Mouse (Mus musculus) midbrain, embryonic 14.5 days (tissue): ENCODE data around the gene Rgs7bp. TPM values are rescaled to one million over a fixed set of nuclear protein-coding genes. Genes with fewer than 3 reads are reported as not detected.

Experiments used
- ATAC-seq: fragments of 200-750 bp; cut with Nextera tagmentation; 2 replicates; pipeline ENCODE4 v1.8.0; 2017; ENCODE audit warnings: moderate number of reproducible peaks, moderate library complexity; ENCODE audit not compliant: low FRiP score, low TSS enrichment
- DNase-seq: peaks from one replicate; pipeline ENCODE4 v3.0.0-alpha.2; 2015
- H3K27ac ChIP-seq: fragments of 300-500 bp; sonication (generic); replicated peaks from 2 replicates; pipeline ENCODE4 v1.5.1; 2014; ENCODE audit warnings: mild to moderate bottlenecking, low read depth, low read length, moderate library complexity
- H3K27me3 ChIP-seq: fragments of 300-500 bp; sonication (generic); 2 replicates; pipeline ENCODE4 v1.6.1; 2014; ENCODE audit warnings: low read length, control low read depth, mixed read lengths; ENCODE audit not compliant: control insufficient read depth, insufficient read depth
- H3K36me3 ChIP-seq: fragments of 300-500 bp; sonication (generic); 2 replicates; pipeline ENCODE4 v1.6.1; 2014; ENCODE audit warnings: low read length, control low read depth; ENCODE audit not compliant: control insufficient read depth, insufficient read depth
- H3K4me1 ChIP-seq: fragments of 300-500 bp; sonication (generic); 2 replicates; pipeline ENCODE4 v1.6.1; 2014; ENCODE audit warnings: mild to moderate bottlenecking, antibody characterized with exemption, low read length, control low read depth; ENCODE audit not compliant: control insufficient read depth, insufficient read depth
- H3K4me2 ChIP-seq: fragments of 300-500 bp; sonication (generic); 2 replicates; pipeline ENCODE4 v1.6.1; 2014; ENCODE audit warnings: mild to moderate bottlenecking, low read length, moderate library complexity
- H3K4me3 ChIP-seq: fragments of 300-500 bp; sonication (generic); replicated peaks from 2 replicates; pipeline ENCODE4 v1.5.1; 2014; ENCODE audit warnings: low read depth, low read length
- H3K9ac ChIP-seq: fragments of 300-500 bp; sonication (generic); replicated peaks from 2 replicates; pipeline ENCODE4 v1.6.1; 2014; ENCODE audit warnings: mild to moderate bottlenecking, low read length, moderate library complexity
- H3K9me3 ChIP-seq: fragments of 300-500 bp; sonication (generic); 2 replicates; pipeline ENCODE4 v1.6.1; 2016; ENCODE audit warnings: low read length, control low read depth, mixed read lengths; ENCODE audit not compliant: control insufficient read depth
- WGBS: fragments of 180-500 bp; shearing (Covaris S2); extraction: QIAGEN DNeasy Blood & Tissue Kit; methylation state at CpG from one replicate; pipeline ENCODE4 v1.1.7; 2014; 5-methylcytosine and 5-hydroxymethylcytosine counted together
- polyA plus RNA-seq: library from polyadenylated mRNA; unstranded; fragments of >200 nt; fragmentation: Nextera tagmentation; extraction: Ambion mirVana; gene quantifications from 2 replicates; pipeline ENCODE4 v1.2.1, GENCODE M21; 2014

Gene Rgs7bp
- polyA plus RNA-seq, 1 experiment from 2014 or later: 3.7 TPM

DNA sequence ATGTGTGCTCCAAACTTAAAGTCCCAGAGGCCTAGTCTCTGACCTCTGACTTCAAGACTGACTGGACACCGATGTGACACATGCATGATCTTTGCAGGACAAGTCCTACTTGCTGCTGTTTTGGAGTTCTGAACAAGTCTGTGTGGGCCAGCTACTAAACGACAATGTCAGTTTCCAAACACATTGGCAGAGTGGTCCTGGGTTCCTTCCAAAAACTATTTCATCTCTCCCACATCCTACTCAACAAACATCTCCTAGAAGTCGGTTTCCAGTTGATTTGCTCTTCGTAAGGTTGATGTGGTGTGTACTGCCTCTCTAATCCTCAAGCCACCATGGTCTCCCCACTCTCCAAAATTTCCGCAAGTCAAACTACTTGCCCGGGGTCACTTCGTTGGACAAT is 92.6 kb downstream of the Rgs7bp start:
- Histone ChIP-seq H3K36me3 (no peaks in the 10 kb centered on the region), H3K4me1 (no peaks in the 10 kb centered on the region), H3K9me3 (no peaks in the 10 kb centered on the region), H3K27ac (no peak overlapping the region), H3K27me3 (no peaks in the 10 kb centered on the region), H3K9ac (no peak overlapping the region), H3K4me3 (no peak overlapping the region), H3K4me2 (no peak overlapping the region)
- no peak for DNase-seq
- 87% methylated on average over 7 of the region's 7 CpGs for WGBS
- ATAC-seq: no peak

DNA sequence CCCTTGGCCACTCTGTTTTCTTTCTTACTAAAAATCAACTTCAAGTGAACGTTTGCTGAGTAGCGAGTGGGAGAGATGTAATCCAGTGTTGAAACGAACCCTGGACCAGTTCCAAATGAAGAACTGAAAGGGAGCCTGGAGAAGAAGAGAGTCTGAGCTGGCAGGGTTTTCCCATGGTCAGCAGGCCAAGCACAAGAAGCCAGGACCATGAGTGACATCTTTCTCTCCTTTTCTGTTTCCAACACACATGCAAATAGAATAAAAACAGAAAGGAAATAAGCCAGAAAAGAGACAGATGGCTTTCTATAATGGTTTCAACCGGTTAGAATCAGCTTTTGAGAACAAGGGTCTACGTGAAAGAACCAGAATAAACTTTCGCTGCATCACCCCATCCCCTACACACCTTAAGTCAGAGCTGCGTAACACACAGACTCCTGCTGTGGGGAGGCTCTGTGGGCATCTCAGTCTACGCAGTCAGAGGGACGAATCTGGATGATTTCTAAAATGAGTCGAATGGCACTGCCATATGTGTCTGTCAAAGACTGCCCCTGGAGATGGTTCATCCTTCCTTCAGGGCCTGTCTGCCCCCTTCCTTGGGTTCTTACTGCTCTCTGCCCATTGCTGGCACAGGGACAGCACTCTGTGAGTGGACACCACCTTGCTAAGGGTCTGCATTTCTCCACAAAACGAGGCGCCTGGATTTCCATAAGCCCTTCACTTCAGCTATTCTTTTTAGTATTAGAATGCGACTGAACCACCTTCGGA is 93.6 kb downstream of the Rgs7bp start:
- 82% methylated on average over 14 of the region's 14 CpGs for WGBS
- Histone ChIP-seq H3K4me2 (no peak overlapping the region), H3K4me1 (no peaks in the 10 kb centered on the region), H3K27me3 (no peaks in the 10 kb centered on the region), H3K36me3 (no peaks in the 10 kb centered on the region), H3K27ac (no peak overlapping the region), H3K9ac (no peak overlapping the region), H3K9me3 (no peaks in the 10 kb centered on the region), H3K4me3 (no peak overlapping the region)
- DNase-seq: no peak
- no peak for ATAC-seq

DNA sequence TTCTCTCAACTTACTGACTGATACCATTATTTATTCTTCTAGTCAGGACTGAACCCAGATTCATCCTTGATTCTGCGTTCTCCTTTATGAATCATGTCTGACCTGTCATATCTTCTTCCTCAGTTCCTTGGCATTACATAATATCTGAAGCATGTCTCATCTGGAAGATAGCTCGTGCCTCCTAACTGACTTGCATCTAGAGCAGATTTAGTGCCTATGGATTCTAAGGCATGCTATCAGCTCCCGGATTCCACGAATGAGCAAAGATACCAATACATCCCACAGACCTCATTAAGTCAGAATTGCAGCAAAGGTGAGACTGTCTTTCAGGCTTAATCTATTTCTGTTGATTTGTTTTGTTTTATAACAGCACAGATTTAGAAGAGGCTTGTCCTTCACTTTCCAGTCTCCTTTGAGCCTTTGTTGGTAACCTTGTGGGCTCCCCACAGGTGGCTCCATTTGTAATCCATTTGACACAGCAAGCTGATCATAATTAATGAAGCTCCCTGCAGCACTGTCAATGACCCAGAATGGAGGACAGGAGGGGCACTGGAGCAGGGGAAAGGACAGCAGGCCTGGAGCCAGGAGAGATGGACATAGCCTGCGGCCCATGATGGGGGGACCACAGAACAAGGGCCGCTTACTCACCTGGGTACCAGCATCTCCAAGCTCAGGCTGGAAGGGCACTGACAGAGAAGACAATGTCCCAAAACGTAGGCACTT is 94.4 kb downstream of the Rgs7bp start:
- no peaks in the 10 kb centered on the region for H3K4me1 ChIP-seq
- H3K27me3 ChIP-seq: no peaks in the 10 kb centered on the region
- no peak overlapping the region for H3K27ac ChIP-seq
- no peak overlapping the region for H3K4me3 ChIP-seq
- H3K4me2 ChIP-seq: no peak overlapping the region
- WGBS: 79% methylated on average over 7 of the region's 7 CpGs
- H3K9me3 ChIP-seq: no peaks in the 10 kb centered on the region
- H3K36me3 ChIP-seq: no peaks in the 10 kb centered on the region
- DNase-seq (no peak), ATAC-seq (no peak)
- H3K9ac ChIP-seq: no peak overlapping the region

DNA sequence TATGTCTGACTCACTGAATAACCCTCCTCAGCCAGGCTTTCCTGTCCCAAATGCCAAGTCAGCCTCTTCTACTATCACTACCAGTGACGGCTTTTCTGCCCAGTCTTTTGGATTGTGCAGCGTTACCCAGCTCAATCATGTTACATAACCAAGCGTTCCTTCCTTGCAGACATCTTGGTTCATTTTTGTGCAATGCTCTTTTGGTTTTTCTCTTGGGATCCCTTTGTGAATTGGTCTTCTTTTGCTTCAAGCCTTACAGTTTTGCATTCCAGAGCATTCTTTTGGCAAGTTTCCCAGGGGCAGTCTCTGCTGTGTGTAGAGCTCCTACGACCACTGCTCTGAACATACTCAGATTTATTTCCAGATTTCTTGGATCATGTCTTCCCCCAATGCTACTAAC is 95.0 kb downstream of the Rgs7bp start:
- no peaks in the 10 kb centered on the region for H3K9me3 ChIP-seq

DNA sequence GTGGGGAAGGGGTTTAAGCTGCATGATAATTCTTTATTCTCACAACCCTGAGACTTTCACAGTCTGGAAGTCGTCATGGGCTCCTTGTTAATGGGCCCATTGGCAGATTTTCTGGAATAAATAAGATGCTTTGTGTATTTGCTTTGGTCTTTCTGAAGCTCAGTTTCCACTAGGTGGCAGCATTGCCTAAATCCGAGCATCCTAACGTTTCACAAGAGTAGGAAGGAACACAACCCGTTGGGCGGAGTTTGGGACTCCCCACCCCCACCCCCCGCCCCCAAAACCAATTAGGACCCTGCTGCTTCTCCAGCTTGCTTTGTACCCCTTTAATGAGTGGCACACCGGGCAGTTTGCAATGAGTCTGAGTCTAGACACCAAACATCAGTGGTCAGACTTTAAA is 106.8 kb downstream of the Rgs7bp start:
- Histone ChIP-seq H3K9me3 (no peaks in the 10 kb centered on the region), H3K9ac (no peak overlapping the region), H3K27ac (no peak overlapping the region), H3K4me2 (peak overlapping the region; percentile 42), H3K36me3 (no peaks in the 10 kb centered on the region), H3K4me3 (no peak overlapping the region), H3K4me1 (no peaks in the 10 kb centered on the region), H3K27me3 (no peaks in the 10 kb centered on the region)
- ATAC-seq (peak; percentile 85), DNase-seq (peak; percentile 96)
- WGBS: under 1% methylated on average over 7 of the region's 7 CpGs

More for the DNA sequence above, 95.0 kb downstream of the Rgs7bp start:
- no peak for DNase-seq
- Histone ChIP-seq H3K4me1 (no peaks in the 10 kb centered on the region), H3K36me3 (no peaks in the 10 kb centered on the region), H3K27me3 (no peaks in the 10 kb centered on the region), H3K27ac (no peak overlapping the region), H3K4me2 (no peak overlapping the region), H3K4me3 (no peak overlapping the region), H3K9ac (no peak overlapping the region)
- WGBS: 82% methylated on average over 4 of the region's 4 CpGs
- no peak for ATAC-seq

DNA sequence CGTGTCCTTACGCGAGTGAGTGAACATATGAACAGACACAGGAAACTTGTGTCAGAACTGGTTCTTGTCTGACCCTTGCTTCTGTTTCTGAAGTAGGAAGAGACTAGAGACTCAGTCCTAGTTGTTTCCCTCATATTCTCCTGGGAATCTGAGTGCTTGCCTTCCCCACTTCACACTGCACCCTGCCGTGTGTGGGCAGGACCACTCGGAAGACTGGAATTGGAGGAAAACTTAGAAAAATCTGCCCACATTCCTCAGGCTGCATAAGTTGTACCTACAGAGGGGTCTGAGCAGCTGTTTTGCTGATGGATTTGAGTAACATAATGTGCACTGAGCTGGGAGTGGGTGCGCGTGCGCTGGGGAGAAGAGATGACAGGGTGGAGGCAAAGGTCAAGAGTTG is 114.2 kb downstream of the Rgs7bp start:
- Histone ChIP-seq H3K27ac (no peak overlapping the region), H3K27me3 (no peaks in the 10 kb centered on the region), H3K9ac (no peak overlapping the region), H3K36me3 (no peaks in the 10 kb centered on the region), H3K4me1 (peaks cover 2% of the 10 kb centered on the region; the same call in 1 of the 2 replicates), H3K4me2 (no peak overlapping the region), H3K4me3 (no peak overlapping the region), H3K9me3 (no peaks in the 10 kb centered on the region)
- ATAC-seq (no peak), DNase-seq (no peak)
- 94% methylated on average over 8 of the region's 8 CpGs for WGBS

DNA sequence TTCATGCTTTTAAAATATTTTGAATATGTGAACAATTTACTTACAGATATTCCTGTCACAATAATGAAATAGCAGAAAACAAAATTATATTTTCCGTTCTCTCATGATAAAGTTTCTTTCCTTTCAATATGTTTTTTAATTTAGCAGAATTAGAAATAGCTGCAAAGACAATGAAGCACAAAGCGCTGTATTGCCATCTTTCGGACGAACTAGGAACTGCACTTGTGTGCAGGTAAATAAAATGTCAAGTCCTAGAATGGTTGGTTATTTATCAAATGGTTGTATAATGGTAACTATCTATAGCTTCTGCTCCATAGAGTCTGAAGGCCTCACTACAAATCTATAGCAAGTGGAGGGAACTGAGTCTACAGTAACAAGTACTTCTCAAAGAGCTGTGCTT is 114.9 kb downstream of the Rgs7bp start:
- Histone ChIP-seq H3K9me3 (no peaks in the 10 kb centered on the region), H3K27me3 (no peaks in the 10 kb centered on the region), H3K27ac (no peak overlapping the region), H3K36me3 (no peaks in the 10 kb centered on the region), H3K4me2 (no peak overlapping the region), H3K9ac (no peak overlapping the region), H3K4me3 (no peak overlapping the region), H3K4me1 (peaks cover 2% of the 10 kb centered on the region; the same call in 1 of the 2 replicates)
- ATAC-seq (no peak), DNase-seq (peak; percentile 91)
- WGBS: 6% methylated on average over 4 of the region's 4 CpGs

DNA sequence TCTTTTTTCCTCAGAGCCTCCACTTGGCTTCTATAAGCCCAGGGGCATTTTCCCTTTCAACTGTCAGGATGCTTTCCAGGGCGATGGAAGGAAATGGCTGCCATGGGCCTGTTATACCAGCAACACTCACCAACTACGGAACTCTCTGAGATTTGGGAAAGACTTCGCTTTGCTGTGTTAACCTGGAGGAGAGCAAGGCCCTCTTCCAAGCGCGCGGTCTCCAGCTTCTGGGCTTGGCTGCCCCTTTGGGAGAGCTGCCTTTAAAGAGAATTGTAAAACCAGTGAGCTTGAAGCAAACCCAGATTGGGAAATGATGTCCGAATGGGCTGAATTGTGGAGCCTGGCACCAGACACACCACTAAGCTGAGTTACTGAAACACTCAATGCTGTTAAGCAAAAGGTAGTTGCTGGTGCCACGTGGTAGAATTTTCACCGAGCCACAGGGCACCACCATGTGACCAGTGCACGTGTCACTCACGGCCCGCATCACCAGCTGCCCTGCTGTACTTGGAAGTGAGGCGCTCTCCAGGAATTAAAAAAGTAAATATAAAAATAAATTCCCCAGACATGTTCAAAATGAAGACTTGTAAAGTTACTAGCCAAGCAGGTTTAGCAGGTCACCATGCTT is 115.7 kb downstream of the Rgs7bp start:
- peaks cover 2% of the 10 kb centered on the region; the same call in 1 of the 2 replicates for H3K4me1 ChIP-seq
- ATAC-seq: no peak
- no peaks in the 10 kb centered on the region for H3K36me3 ChIP-seq
- no peaks in the 10 kb centered on the region for H3K27me3 ChIP-seq
- no peak overlapping the region for H3K9ac ChIP-seq
- 64% methylated on average over 13 of the region's 13 CpGs for WGBS
- H3K27ac ChIP-seq: peak overlapping the region; percentile 49; the same call in 1 of the 2 replicates
- no peak for DNase-seq
- H3K4me3 ChIP-seq: no peak overlapping the region
- H3K9me3 ChIP-seq: no peaks in the 10 kb centered on the region
- no peak overlapping the region for H3K4me2 ChIP-seq
